Mouse (Mus musculus): ENCODE measurements around the gene Aipl1. TPM values are rescaled to one million over a fixed set of nuclear protein-coding genes. Genes with fewer than 3 reads are reported as not detected.
"Not testable (repeated sequence)": the region's sequence is repeated elsewhere in the genome, so short reads cannot be mapped to it uniquely, and the experiment has no call there.

Gene Aipl1
- total and polyA plus RNA-seq, 2 experiments from 2014 or later = 0.31 TPM; not detected in 1

- H3K27me3 ChIP-seq (ENCODE audit: control insufficient read depth, insufficient read depth, low read length) = 0 out of 2 replicates have a peak, but pooled peaks cover 6% of the 10 kb centered on the region
- 0 out of 2 replicates have a peak overlapping the region, but pooled peaks have one; percentile 4 for H3K4me3 ChIP-seq (ENCODE audit: low read depth, low read length)
- H3K9ac ChIP-seq (replicated peaks; ENCODE audit: low read depth, low read length) = no peak overlapping the region
- H3K27ac ChIP-seq (ENCODE audit: low read depth) = 0 out of 2 replicates have a peak overlapping the region, but pooled peaks have one; percentile 50
- 24% methylated on average over 9 of the region's 9 CpGs for WGBS
- no peaks in the 10 kb centered on the region for H3K36me3 ChIP-seq (replicated peaks; ENCODE audit: control insufficient read depth, insufficient read depth, low read length)
- TF ChIP-seq CTCF (IDR thresholded peaks at IDR 0.05; ENCODE audit: low read depth) = no peak
- TF ChIP-seq EP300 (IDR thresholded peaks at IDR 0.05; ENCODE audit: low read depth) = no peak
- peak overlapping the region; percentile 46 for H3K4me2 ChIP-seq (ENCODE audit: low read depth, low read length)
- ATAC-seq (ENCODE audit: insufficient read depth, low read depth) (peak; percentile 93), DNase-seq (ENCODE audit: low spot score) (peak; percentile 76)
- no peaks in the 10 kb centered on the region for H3K9me3 ChIP-seq (replicated peaks; ENCODE audit: control insufficient read depth, low read length)
- H3K4me1 ChIP-seq (ENCODE audit: control insufficient read depth, insufficient read depth) = no peaks in the 10 kb centered on the region; the same call in 1 of the 2 replicates
Measured at GRCm38 (mm10) chr11:71995968-71996511, 41.3 kb downstream of the Aipl1 start.

- Histone ChIP-seq H3K27me3 (ENCODE audit: control insufficient read depth, insufficient read depth, low read length) (0 out of 2 replicates have a peak, but pooled peaks cover 1% of the 10 kb centered on the region), H3K9ac (replicated peaks; ENCODE audit: low read depth, low read length) (no peak overlapping the region), H3K36me3 (replicated peaks; ENCODE audit: control insufficient read depth, insufficient read depth, low read length) (no peaks in the 10 kb centered on the region), H3K4me1 (ENCODE audit: control insufficient read depth, insufficient read depth) (no peaks in the 10 kb centered on the region; the same call in 1 of the 2 replicates), H3K27ac (ENCODE audit: low read depth) (no peak overlapping the region), H3K9me3 (replicated peaks; ENCODE audit: control insufficient read depth, low read length) (no peaks in the 10 kb centered on the region), H3K4me2 (ENCODE audit: low read depth, low read length) (no peak overlapping the region), H3K4me3 (ENCODE audit: low read depth, low read length) (no peak overlapping the region)
- DNase-seq (ENCODE audit: low spot score) (no peak), ATAC-seq (ENCODE audit: insufficient read depth, low read depth) (no peak)
- WGBS = 74% methylated on average over 12 of the region's 12 CpGs
- no peak for TF ChIP-seq CTCF (IDR thresholded peaks at IDR 0.05; ENCODE audit: low read depth)
- TF ChIP-seq EP300 (IDR thresholded peaks at IDR 0.05; ENCODE audit: low read depth) = no peak
Measured at GRCm38 (mm10) chr11:71992438-71992837, 44.9 kb downstream of the Aipl1 start.

DNA sequence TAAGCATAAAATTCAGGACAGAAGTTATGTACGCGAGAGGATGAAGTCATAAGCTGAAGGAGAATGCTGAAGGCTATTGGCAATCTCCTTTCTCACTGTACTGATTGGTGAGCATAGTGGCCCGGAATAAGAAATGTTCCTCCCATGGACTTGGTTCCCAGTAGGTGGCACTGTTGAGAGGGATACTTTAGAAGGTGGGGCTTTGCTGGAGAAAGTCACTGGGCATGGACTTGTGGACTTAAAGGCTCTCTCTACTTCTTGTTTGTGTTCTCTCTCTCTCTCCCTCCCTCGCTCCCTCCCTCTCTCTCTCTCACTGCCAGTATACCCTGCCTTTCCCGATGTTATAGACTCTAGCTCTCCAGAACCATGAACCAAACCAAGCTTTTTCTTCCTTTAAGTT is 45.8 kb downstream of the Aipl1 start:
- DNase-seq (ENCODE audit: low spot score) (peak; percentile 84), ATAC-seq (ENCODE audit: insufficient read depth, low read depth) (no peak)
- H3K4me3 ChIP-seq (ENCODE audit: low read depth, low read length) = no peak overlapping the region
- no peak overlapping the region for H3K9ac ChIP-seq (replicated peaks; ENCODE audit: low read depth, low read length)
- no peak overlapping the region for H3K27ac ChIP-seq (ENCODE audit: low read depth)
- H3K27me3 ChIP-seq (ENCODE audit: control insufficient read depth, insufficient read depth, low read length) = no peaks in the 10 kb centered on the region
- 19% methylated on average over 5 of the region's 5 CpGs for WGBS
- H3K4me2 ChIP-seq (ENCODE audit: low read depth, low read length) = no peak overlapping the region
- no peaks in the 10 kb centered on the region for H3K36me3 ChIP-seq (replicated peaks; ENCODE audit: control insufficient read depth, insufficient read depth, low read length)
- H3K4me1 ChIP-seq (ENCODE audit: control insufficient read depth, insufficient read depth) = no peaks in the 10 kb centered on the region; the same call in 1 of the 2 replicates
- no peaks in the 10 kb centered on the region for H3K9me3 ChIP-seq (replicated peaks; ENCODE audit: control insufficient read depth, low read length)
- TF ChIP-seq CTCF (IDR thresholded peaks at IDR 0.05; ENCODE audit: low read depth) (peak; percentile 86), EP300 (IDR thresholded peaks at IDR 0.05; ENCODE audit: low read depth) (no peak)

GRCm38 (mm10) chr11:71989407-71989806 is 47.9 kb downstream of the Aipl1 start:
- H3K4me1 ChIP-seq (ENCODE audit: control insufficient read depth, insufficient read depth); H3K9ac ChIP-seq (replicated peaks; ENCODE audit: low read depth, low read length); H3K27me3 ChIP-seq (ENCODE audit: control insufficient read depth, insufficient read depth, low read length); DNase-seq (ENCODE audit: low spot score); H3K4me3 ChIP-seq (ENCODE audit: low read depth, low read length); ATAC-seq (ENCODE audit: insufficient read depth, low read depth); H3K36me3 ChIP-seq (replicated peaks; ENCODE audit: control insufficient read depth, insufficient read depth, low read length); H3K9me3 ChIP-seq (replicated peaks; ENCODE audit: control insufficient read depth, low read length); H3K27ac ChIP-seq (ENCODE audit: low read depth); H3K4me2 ChIP-seq (ENCODE audit: low read depth, low read length): not testable (repeated sequence)
- WGBS = 55% methylated on average over 5 of the region's 5 CpGs

- 0 out of 2 replicates have a peak, but pooled peaks cover 3% of the 10 kb centered on the region for H3K27me3 ChIP-seq (ENCODE audit: control insufficient read depth, insufficient read depth, low read length)
- no peak overlapping the region for H3K4me2 ChIP-seq (ENCODE audit: low read depth, low read length)
- no peak overlapping the region for H3K9ac ChIP-seq (replicated peaks; ENCODE audit: low read depth, low read length)
- no peak for ATAC-seq (ENCODE audit: insufficient read depth, low read depth)
- WGBS = 78% methylated on average over 14 of the region's 14 CpGs
- no peaks in the 10 kb centered on the region for H3K4me1 ChIP-seq (ENCODE audit: control insufficient read depth, insufficient read depth)
- no peaks in the 10 kb centered on the region for H3K9me3 ChIP-seq (replicated peaks; ENCODE audit: control insufficient read depth, low read length)
- no peaks in the 10 kb centered on the region for H3K36me3 ChIP-seq (replicated peaks; ENCODE audit: control insufficient read depth, insufficient read depth, low read length)
- no peak for DNase-seq (ENCODE audit: low spot score)
- TF ChIP-seq CTCF (IDR thresholded peaks at IDR 0.05; ENCODE audit: low read depth) (no peak), EP300 (IDR thresholded peaks at IDR 0.05; ENCODE audit: low read depth) (no peak)
- H3K27ac ChIP-seq (ENCODE audit: low read depth) = no peak overlapping the region
- no peak overlapping the region for H3K4me3 ChIP-seq (ENCODE audit: low read depth, low read length)
Measured at GRCm38 (mm10) chr11:71987159-71988150, 49.9 kb downstream of the Aipl1 start.

Measured in heart, postnatal 0 days (tissue).